24 mouse cellular contexts compared by ENCODE assay signal in genomic region chr1:21820066-21820630, GRCm38 (mm10).
DNase-seq lines count a peak whose midpoint lies in the region; ATAC-seq and TF ChIP-seq lines count a peak whose summit lies in the region.
"Had no signal": no experiment of that assay in that cellular context is flagged by ENCODE, and none has a peak within 500 bp of the region (broad histone marks: within the 10 kb centered on the region; RNA-seq: fewer than 3 reads in every experiment).

No protein-coding gene starts in this region.

- in situ Hi-C loops in Patski (cut with MboI; ENCODE audit: low pct_unique_long_range_greater_than_20kb): no loop called here

- 74% methylated on average over 10 of the region's 10 CpGs for WGBS in lung, embryonic 14.5 days
- 15% methylated on average over 10 of the region's 10 CpGs for WGBS in forebrain, embryonic 15.5 days

- intact Hi-C loops in heart, postnatal 10 days (cut with DNase I): no loop called here

- CTCF ChIA-PET in Patski (lab: Charles Lee): no interaction called here

- no peak overlapping the region for H3K27ac ChIP-seq in lung, embryonic 14.5 days (ENCODE audit: low read depth)
- H3K27ac ChIP-seq in forebrain, embryonic 15.5 days (replicated peaks): no peak overlapping the region
- H3K27ac ChIP-seq: hindbrain, postnatal 0 days; midbrain, embryonic 15.5 days had no signal

- no peak for TF ChIP-seq CTCF in lung, embryonic 14.5 days (IDR thresholded peaks at IDR 0.05; ENCODE audit: low read depth)
- TF ChIP-seq CTCF in Patski (IDR thresholded peaks at IDR 0.05): no peak

- H3K4me3 ChIP-seq in lung, embryonic 14.5 days (ENCODE audit: low read depth, low read length): no peak overlapping the region
- no peak overlapping the region for H3K4me3 ChIP-seq in forebrain, embryonic 15.5 days
- H3K4me3 ChIP-seq: heart, embryonic 12.5 days; midbrain, embryonic 15.5 days; myocyte had no signal

- POLR2A ChIA-PET in Patski (lab: Charles Lee): no interaction called here

- H3K9ac ChIP-seq in lung, embryonic 14.5 days: no peak overlapping the region
- H3K9ac ChIP-seq in forebrain, embryonic 15.5 days (replicated peaks): no peak overlapping the region
- H3K9ac ChIP-seq: heart, embryonic 12.5 days; midbrain, embryonic 15.5 days had no signal

- no peaks in the 10 kb centered on the region for H3K4me1 ChIP-seq in lung, embryonic 14.5 days (ENCODE audit: insufficient read depth)
- H3K4me1 ChIP-seq in forebrain, embryonic 15.5 days: 0 out of 2 replicates have a peak, but pooled peaks cover 4% of the 10 kb centered on the region
- H3K4me1 ChIP-seq: heart, embryonic 12.5 days; midbrain, embryonic 15.5 days had no signal

- no peaks in the 10 kb centered on the region for H3K36me3 ChIP-seq in lung, embryonic 14.5 days (ENCODE audit: insufficient read depth)
- no peaks in the 10 kb centered on the region for H3K36me3 ChIP-seq in forebrain, embryonic 15.5 days
- H3K36me3 ChIP-seq: heart, embryonic 12.5 days; midbrain, embryonic 15.5 days had no signal

- no peaks in the 10 kb centered on the region for H3K27me3 ChIP-seq in lung, embryonic 14.5 days (ENCODE audit: insufficient read depth, low read length)
- H3K27me3 ChIP-seq in Patski: peaks cover 27% of the 10 kb centered on the region
- H3K27me3 ChIP-seq in forebrain, embryonic 15.5 days: no peaks in the 10 kb centered on the region
- H3K27me3 ChIP-seq: heart, embryonic 12.5 days; midbrain, embryonic 15.5 days had no signal

- no peak for ATAC-seq in lung, embryonic 14.5 days (ENCODE audit: insufficient read depth)
- no peak for ATAC-seq in Patski
- ATAC-seq in forebrain, embryonic 15.5 days (replicated peaks): 0 out of 2 replicates have a peak, but pooled peaks have one; percentile 23
- ATAC-seq: hindbrain, postnatal 0 days; intestine, embryonic 16.5 days; lung, postnatal 0 days; midbrain, embryonic 15.5 days had no signal

- peak; percentile 3 for DNase-seq in lung, embryonic 14.5 days
- DNase-seq in lung, postnatal 10 days: no peak
- DNase-seq in Muller cell, postnatal 12 days (ENCODE audit: inconsistent ontology term): peak; percentile 92
- peak; percentile 31 for DNase-seq in Patski (ENCODE audit: low read depth, low spot score)
- DNase-seq in adrenal gland, postnatal 4 days (ENCODE audit: low spot score in 2 of 2): no peak
- DNase-seq in heart, postnatal 10 days: no peak
- DNase-seq: adrenal gland, postnatal 10 days; cerebellum, adult 11 months; cerebellum, adult 9-11 months; gastrocnemius, postnatal 25 days; heart, adult 18-20 months; heart, postnatal 14 days; kidney, postnatal 25 days; layer of hippocampus, postnatal 36 days; right cerebral cortex, adult 18-20 months; right cerebral cortex, postnatal 4 days; thymus, postnatal 25 days had no signal

- no peak overlapping the region for H3K4me2 ChIP-seq in lung, embryonic 14.5 days
- H3K4me2 ChIP-seq in forebrain, embryonic 15.5 days (replicated peaks): no peak overlapping the region
- H3K4me2 ChIP-seq: heart, embryonic 12.5 days; midbrain, embryonic 15.5 days had no signal

- no peaks in the 10 kb centered on the region for H3K9me3 ChIP-seq in lung, embryonic 14.5 days (ENCODE audit: low read depth, low read length)
- H3K9me3 ChIP-seq in forebrain, embryonic 15.5 days: no peaks in the 10 kb centered on the region
- H3K9me3 ChIP-seq: heart, embryonic 12.5 days; midbrain, embryonic 15.5 days had no signal

Comparison
In these comparisons a context has a peak if more than half of its experiments do, and no peak if none do; other contexts are left out.
1. DNase-seq: peak in lung, embryonic 14.5 days (single experiment), Muller cell, postnatal 12 days (single experiment) and Patski (single experiment); none in lung, postnatal 10 days (single experiment), adrenal gland, postnatal 4 days (0 of 2) and heart, postnatal 10 days (0 of 2).